Mouse (Mus musculus): ENCODE measurements around the gene Asb1. TPM values are rescaled to one million over a fixed set of nuclear protein-coding genes. Genes with fewer than 3 reads are reported as not detected.

The Asb1 gene
- total RNA-seq, 2 experiments from 2014 or later = 16.1 to 17.3 TPM

GRCm38 (mm10) chr1:91541042-91541592 is 773 bp downstream of the Asb1 start:
- intact Hi-C loops (cut with DNase I) = loop anchor here (10.0 kb wide), 1 partner anchor 934 kb away; the partner anchor contains the start of gene Ndufa10
- DNase-seq (ENCODE audit: low spot score) = no peak

GRCm38 (mm10) chr1:91543974-91544373 is 3.6 kb downstream of the Asb1 start:
- no peak for DNase-seq (ENCODE audit: low spot score)
- intact Hi-C loops (cut with DNase I) = loop anchor here (10.0 kb wide), 1 partner anchor 931 kb away; the partner anchor contains the start of gene Ndufa10

- intact Hi-C loops (cut with DNase I) = loop anchor here (10.0 kb wide), 1 partner anchor 930 kb away; the partner anchor contains the start of gene Ndufa10
- DNase-seq (ENCODE audit: low spot score) = no peak
These were observed 4.9 kb downstream of the Asb1 start for GRCm38 (mm10) chr1:91545226-91545625.

DNA sequence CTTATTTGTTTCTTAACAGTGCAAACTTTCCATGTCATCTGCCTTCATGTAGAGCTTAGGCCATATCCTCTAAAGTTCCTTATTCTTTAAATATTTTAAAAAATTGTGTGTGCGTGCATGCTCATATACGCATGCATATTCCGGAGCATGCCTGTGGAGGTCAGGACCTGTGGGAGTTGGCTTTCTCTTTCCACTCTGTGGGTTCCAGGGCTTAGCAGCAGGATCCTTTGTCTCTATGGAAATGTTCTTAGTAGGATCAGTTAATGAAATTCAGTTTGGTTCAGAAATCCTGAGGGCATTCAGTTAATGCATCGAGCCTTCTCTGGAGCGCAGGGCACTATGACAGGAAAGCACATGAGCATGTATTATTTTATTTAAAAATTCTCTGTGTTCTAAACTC is 7.2 kb downstream of the Asb1 start:
- DNase-seq (ENCODE audit: low spot score) = no peak
- intact Hi-C loops (cut with DNase I) = loop anchor here (10.0 kb wide), 1 partner anchor 927 kb away; the partner anchor contains the start of gene Ndufa10

DNA sequence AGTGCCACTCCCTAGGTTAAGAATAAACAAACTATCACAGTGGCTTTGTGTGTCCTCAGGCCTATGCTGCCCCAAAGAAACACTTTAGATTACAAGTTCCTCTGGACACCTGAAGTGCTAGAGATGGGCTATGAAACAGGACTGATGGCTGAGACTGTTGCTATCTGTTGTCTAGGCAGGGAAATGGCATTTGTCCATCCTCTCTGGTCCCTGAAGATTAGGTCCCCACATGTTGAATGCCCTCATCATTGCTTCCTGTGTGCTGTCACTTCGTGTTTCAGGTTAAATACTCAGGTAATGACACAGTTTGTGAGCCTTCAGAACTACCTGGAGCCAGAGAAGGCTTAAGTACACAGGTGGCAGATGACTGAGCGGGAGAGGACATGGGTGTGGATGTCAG is 8.7 kb downstream of the Asb1 start:
- DNase-seq (ENCODE audit: low spot score) = no peak
- intact Hi-C loops (cut with DNase I) = loop anchor here (10.0 kb wide), 1 partner anchor 926 kb away; the partner anchor contains the start of gene Ndufa10

GRCm38 (mm10) chr1:91557099-91557498 is 16.8 kb downstream of the Asb1 start:
- intact Hi-C loops (cut with DNase I) = no loop called here
- DNase-seq (ENCODE audit: low spot score) = no peak

DNA sequence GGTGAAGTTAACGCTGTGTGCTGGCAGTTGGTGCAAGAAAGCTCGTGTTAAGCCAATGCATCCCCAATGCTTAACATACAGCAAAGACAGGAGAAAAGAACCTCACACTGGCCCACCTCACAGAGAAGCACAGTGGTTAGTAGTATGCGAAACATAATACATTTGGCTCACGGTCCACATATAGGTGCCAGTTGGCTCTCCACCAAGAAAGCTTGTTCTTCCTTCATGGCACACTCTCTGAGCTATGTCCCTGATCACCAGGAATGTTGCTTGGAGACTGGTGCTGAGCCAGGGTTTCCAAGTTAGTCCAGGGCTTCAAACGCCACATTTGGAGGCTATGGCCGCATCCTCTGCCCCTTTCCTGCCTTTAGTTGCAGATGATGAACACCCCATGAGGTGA is 20.9 kb downstream of the Asb1 start:
- intact Hi-C loops (cut with DNase I) = no loop called here

DNA sequence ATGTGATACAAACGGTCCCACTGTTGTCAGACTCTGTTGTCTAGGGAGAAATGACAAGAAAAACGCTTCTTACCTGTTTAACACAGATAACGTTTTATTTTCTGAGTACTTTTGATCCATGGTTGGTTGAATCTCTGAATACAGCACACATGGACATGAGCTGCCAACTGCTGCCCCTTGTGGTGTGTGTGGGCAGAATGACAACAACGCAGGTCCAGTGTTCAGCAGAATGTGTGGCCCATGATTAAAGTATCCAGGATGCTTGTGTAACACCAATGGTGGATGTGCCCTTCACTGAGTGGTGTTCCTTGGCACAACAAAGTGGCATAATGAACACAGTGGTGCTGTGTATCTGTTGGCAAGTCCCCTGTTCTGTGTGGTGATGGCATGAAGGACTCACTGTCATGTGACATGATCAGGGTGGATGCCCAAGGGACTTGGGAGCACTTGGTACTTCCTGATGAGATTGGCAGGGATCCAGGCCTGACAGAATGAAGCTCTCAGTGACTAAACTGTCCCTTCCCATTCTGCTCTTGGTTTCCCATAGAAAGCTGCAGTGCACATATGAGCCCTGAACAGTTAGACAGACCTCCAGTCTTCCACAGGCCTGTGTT is 22.7 kb downstream of the Asb1 start:
- DNase-seq (ENCODE audit: low spot score) = no peak

More for the DNA sequence above, 20.9 kb downstream of the Asb1 start:
- no peak for DNase-seq (ENCODE audit: low spot score)

DNA sequence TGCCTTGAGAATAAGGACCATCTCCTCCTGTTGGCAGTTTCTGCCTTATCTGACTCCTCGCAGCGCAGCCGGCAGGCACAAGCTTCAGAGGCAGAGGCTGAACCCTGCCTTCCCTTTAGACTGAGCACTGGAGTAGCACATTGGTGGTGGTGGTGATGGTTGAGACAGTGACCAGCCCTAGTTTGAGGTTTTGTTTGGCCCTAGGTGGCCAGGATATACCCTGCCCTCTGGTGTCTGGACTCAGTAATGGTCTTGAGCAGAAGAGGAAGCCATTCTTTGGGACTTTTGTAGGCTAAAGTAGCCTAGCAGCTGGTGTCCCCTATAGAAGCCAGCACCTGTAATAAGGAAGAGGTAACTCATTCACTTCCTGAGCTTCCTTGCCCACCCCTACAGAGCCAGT is 23.7 kb downstream of the Asb1 start:
- no peak for DNase-seq (ENCODE audit: low spot score)
- intact Hi-C loops (cut with DNase I) = loop anchor here (2.0 kb wide), 1 partner anchor 41 kb away; no protein-coding TSS in a partner anchor

More for the DNA sequence above, 22.7 kb downstream of the Asb1 start:
- intact Hi-C loops (cut with DNase I) = no loop called here

DNA sequence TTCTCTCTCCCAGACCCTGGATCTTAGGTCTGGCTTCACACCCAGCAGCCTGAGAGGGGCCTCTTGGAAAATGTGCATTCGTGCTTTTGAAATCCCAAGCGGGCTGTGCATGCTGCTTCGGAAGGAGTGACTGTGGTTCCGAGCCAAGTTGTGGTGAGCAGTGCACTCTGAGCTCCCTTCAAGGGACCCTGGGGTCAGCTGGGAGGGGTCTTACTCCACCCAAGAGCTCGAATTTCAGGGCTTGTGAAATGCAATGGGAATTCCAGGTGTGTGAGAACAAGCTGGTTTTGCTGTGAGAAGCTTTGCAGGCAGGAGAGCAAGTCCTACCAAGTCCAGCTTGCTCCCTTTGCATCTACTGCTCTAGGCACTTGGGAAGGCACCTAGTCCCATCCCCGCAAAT is 24.3 kb downstream of the Asb1 start:
- DNase-seq (ENCODE audit: low spot score) = no peak
- intact Hi-C loops (cut with DNase I) = loop anchor here (2.0 kb wide), 1 partner anchor 42 kb away; no protein-coding TSS in a partner anchor

DNA sequence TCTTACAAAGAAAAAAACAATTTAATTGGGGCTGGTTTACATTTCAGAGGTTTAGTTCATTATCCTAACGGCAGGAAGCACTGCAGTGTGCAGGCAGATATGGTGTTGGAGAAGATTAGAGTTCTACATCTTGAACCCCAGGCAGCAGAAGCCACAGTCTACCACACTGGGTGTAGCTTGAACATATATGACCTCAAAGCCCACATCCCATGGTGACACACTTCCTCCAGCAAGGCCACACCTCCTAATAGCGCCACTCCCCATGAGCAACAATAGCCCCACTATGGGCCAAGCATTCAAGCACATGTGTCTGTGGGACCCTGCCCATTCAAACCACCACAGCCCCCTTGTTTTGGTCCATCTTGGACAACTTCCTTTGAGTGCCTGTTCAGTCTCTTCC is 26.9 kb downstream of the Asb1 start:
- intact Hi-C loops (cut with DNase I) = no loop called here
- no peak for DNase-seq (ENCODE audit: low spot score)

- intact Hi-C loops (cut with DNase I) = loop anchor here (5.0 to 10.0 kb wide), 2 partner anchors 182 to 305 kb away; no protein-coding TSS in a partner anchor
- DNase-seq (ENCODE audit: low spot score) = no peak
These were observed 32.1 kb downstream of the Asb1 start for GRCm38 (mm10) chr1:91572458-91572857.

DNA sequence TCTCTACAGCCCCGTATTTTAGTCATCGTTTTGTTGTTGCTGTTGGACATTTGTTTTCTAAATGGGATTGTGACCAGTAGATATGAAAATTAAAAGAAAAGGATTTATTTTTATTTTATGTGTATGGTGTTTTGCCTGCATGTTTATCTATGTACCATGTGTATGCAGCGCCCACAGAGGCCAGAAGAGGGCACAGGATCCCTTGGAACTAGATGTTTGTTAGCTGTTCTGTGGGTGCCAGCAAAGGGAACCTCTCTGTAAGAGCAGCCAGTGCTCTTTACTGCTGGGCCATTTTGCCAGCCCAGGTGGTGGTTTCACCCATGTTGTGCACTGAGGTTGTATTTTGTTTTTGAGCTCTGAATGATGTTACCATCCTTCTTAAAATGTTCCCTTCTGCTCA is 33.9 kb downstream of the Asb1 start:
- DNase-seq (ENCODE audit: low spot score) = no peak
- intact Hi-C loops (cut with DNase I) = loop anchor here (5.0 to 10.0 kb wide), 2 partner anchors 181 to 303 kb away; no protein-coding TSS in a partner anchor

- DNase-seq (ENCODE audit: low spot score) = no peak
- intact Hi-C loops (cut with DNase I) = loop anchor here (10.0 kb wide), 1 partner anchor 177 kb away; no protein-coding TSS in a partner anchor
These were observed 37.7 kb downstream of the Asb1 start for GRCm38 (mm10) chr1:91577883-91578517.

- intact Hi-C loops (cut with DNase I) = no loop called here
- DNase-seq (ENCODE audit: low spot score) = no peak
These were observed 40.2 kb downstream of the Asb1 start for GRCm38 (mm10) chr1:91580503-91580902.

GRCm38 (mm10) chr1:91581206-91581605 is 40.9 kb downstream of the Asb1 start:
- intact Hi-C loops (cut with DNase I) = no loop called here
- DNase-seq (ENCODE audit: low spot score) = no peak

DNA sequence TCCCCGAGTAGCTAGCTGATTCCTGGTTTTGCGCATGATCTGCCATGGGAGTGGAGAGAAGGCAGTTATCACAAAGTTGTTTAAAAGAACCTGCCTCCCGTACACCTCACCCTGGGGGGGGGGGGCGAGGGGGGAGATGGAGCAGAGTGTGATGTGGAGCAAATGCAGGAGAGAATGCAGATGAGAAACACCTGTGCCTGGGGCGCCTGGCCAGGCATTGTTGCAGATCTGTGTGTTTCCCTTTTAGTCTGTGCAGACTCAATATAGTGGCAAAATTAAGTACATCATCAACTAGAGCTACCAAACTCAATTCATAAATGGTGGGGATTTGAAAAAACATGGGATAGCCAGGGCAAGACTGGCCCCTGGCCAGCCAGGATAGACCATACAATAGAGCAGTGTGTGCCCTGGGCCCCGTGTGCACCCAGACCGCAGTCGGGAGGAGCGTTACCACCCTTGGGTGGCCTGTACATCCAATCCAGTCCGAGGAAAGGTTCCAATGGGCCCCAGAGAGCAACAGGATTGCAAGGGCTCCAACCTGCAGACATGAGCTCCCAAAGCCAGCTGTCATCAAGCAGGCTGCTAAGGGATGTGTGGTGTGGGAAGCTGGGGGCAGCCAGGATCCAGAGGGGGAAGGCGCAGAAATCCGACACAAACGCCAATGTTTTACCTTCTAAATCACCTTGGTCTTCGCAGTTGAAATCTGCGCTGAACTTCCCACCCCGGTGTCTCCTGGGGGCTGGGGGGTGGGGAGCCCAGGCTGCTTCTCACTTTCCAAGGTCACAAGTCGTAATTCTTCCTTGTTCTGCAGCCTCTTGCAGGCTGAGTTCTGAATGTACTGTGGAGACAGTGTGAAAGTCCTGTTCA is 44.9 kb downstream of the Asb1 start:
- no peak for DNase-seq (ENCODE audit: low spot score)
- intact Hi-C loops (cut with DNase I) = no loop called here

- intact Hi-C loops (cut with DNase I) = no loop called here
- no peak for DNase-seq (ENCODE audit: low spot score)
These were observed 49.4 kb downstream of the Asb1 start for GRCm38 (mm10) chr1:91589738-91590137.

GRCm38 (mm10) chr1:91595521-91596020 is 55.2 kb downstream of the Asb1 start:
- intact Hi-C loops (cut with DNase I) = no loop called here
- no peak for DNase-seq (ENCODE audit: low spot score)

GRCm38 (mm10) chr1:91597611-91598010 is 57.3 kb downstream of the Asb1 start:
- DNase-seq (ENCODE audit: low spot score) = no peak
- intact Hi-C loops (cut with DNase I) = no loop called here

Measured in heart, postnatal 25 days (tissue).